Mouse (Mus musculus): ENCODE results near the gene Amigo1.

The Amigo1 gene

GRCm38 (mm10) chr3:108154656-108155055, 31.5 kb upstream of the Amigo1 start, which contains the start of gene Gpr61:
Gpr61 (minus strand) TSS chr3:108154882.
- TF ChIP-seq POU5F1 (IDR thresholded peaks at IDR 0.05; ENCODE audit: borderline replicate concordance, low read length): no peak
- no peak for TF ChIP-seq NANOG (IDR thresholded peaks at IDR 0.05; ENCODE audit: borderline replicate concordance, low read length)
- TF ChIP-seq CTCF (conservative IDR thresholded peaks at IDR 0.05; ENCODE audit: low read length): no peak
- Histone ChIP-seq H3K4me1 (replicated peaks; ENCODE audit: low read depth, low read length) (peaks cover 23% of the 10 kb centered on the region), H3K36me3 (ENCODE audit: insufficient read depth, low read length) (no peaks in the 10 kb centered on the region), H3K9me3 (ENCODE audit: low read length) (no peaks in the 10 kb centered on the region), H3K27me3 (ENCODE audit: insufficient read depth, low read length) (0 out of 2 replicates have a peak, but pooled peaks cover 6% of the 10 kb centered on the region), H3K4me3 (replicated peaks; ENCODE audit: low read length) (no peak within 1 kb of the TSS)

- Histone ChIP-seq H3K36me3 (ENCODE audit: insufficient read depth, low read length) (no peaks in the 10 kb centered on the region), H3K4me3 (replicated peaks; ENCODE audit: low read length) (no peak overlapping the region), H3K27me3 (ENCODE audit: insufficient read depth, low read length) (peaks cover 5% of the 10 kb centered on the region; the same call in 1 of the 2 replicates), H3K4me1 (replicated peaks; ENCODE audit: low read depth, low read length) (peaks cover 5% of the 10 kb centered on the region; the same call in 1 of the 2 replicates), H3K9me3 (ENCODE audit: low read length) (no peaks in the 10 kb centered on the region)
- TF ChIP-seq NANOG (IDR thresholded peaks at IDR 0.05; ENCODE audit: borderline replicate concordance, low read length) (no peak), CTCF (conservative IDR thresholded peaks at IDR 0.05; ENCODE audit: low read length) (no peak), POU5F1 (IDR thresholded peaks at IDR 0.05; ENCODE audit: borderline replicate concordance, low read length) (no peak)
Measured at GRCm38 (mm10) chr3:108158383-108159037, 27.6 kb upstream of the Amigo1 start.

- peaks cover 30% of the 10 kb centered on the region for H3K27me3 ChIP-seq (ENCODE audit: insufficient read depth, low read length)
- TF ChIP-seq NANOG (IDR thresholded peaks at IDR 0.05; ENCODE audit: borderline replicate concordance, low read length): no peak
- no peak for TF ChIP-seq CTCF (conservative IDR thresholded peaks at IDR 0.05; ENCODE audit: low read length)
- TF ChIP-seq POU5F1 (IDR thresholded peaks at IDR 0.05; ENCODE audit: borderline replicate concordance, low read length): no peak
- H3K4me3 ChIP-seq (replicated peaks; ENCODE audit: low read length): no peak overlapping the region
- H3K4me1 ChIP-seq (replicated peaks; ENCODE audit: low read depth, low read length): peaks cover 13% of the 10 kb centered on the region
- H3K36me3 ChIP-seq (ENCODE audit: insufficient read depth, low read length): no peaks in the 10 kb centered on the region
- no peaks in the 10 kb centered on the region for H3K9me3 ChIP-seq (ENCODE audit: low read length)
Measured at GRCm38 (mm10) chr3:108164091-108164490, 22.0 kb upstream of the Amigo1 start.

- Histone ChIP-seq H3K9me3 (ENCODE audit: low read length) (no peaks in the 10 kb centered on the region), H3K4me3 (replicated peaks; ENCODE audit: low read length) (peak overlapping the region; percentile 37), H3K36me3 (ENCODE audit: insufficient read depth, low read length) (no peaks in the 10 kb centered on the region), H3K4me1 (replicated peaks; ENCODE audit: low read depth, low read length) (peaks cover 13% of the 10 kb centered on the region), H3K27me3 (ENCODE audit: insufficient read depth, low read length) (peaks cover 30% of the 10 kb centered on the region)
- TF ChIP-seq POU5F1 (IDR thresholded peaks at IDR 0.05; ENCODE audit: borderline replicate concordance, low read length) (no peak), CTCF (conservative IDR thresholded peaks at IDR 0.05; ENCODE audit: low read length) (peak; percentile 99)
Measured at GRCm38 (mm10) chr3:108164807-108165206, 21.3 kb upstream of the Amigo1 start.

- H3K36me3 ChIP-seq (ENCODE audit: insufficient read depth, low read length): no peaks in the 10 kb centered on the region
- peak overlapping the region; percentile 37; the same call in 1 of the 2 replicates for H3K4me3 ChIP-seq (replicated peaks; ENCODE audit: low read length)
- H3K27me3 ChIP-seq (ENCODE audit: insufficient read depth, low read length): peaks cover 30% of the 10 kb centered on the region
- H3K9me3 ChIP-seq (ENCODE audit: low read length): no peaks in the 10 kb centered on the region
- peaks cover 13% of the 10 kb centered on the region for H3K4me1 ChIP-seq (replicated peaks; ENCODE audit: low read depth, low read length)
- TF ChIP-seq NANOG (IDR thresholded peaks at IDR 0.05; ENCODE audit: borderline replicate concordance, low read length) (no peak), POU5F1 (IDR thresholded peaks at IDR 0.05; ENCODE audit: borderline replicate concordance, low read length) (no peak), CTCF (conservative IDR thresholded peaks at IDR 0.05; ENCODE audit: low read length) (no peak)
Measured at GRCm38 (mm10) chr3:108165532-108166315, 20.4 kb upstream of the Amigo1 start.

- H3K9me3 ChIP-seq (ENCODE audit: low read length): no peaks in the 10 kb centered on the region
- H3K4me1 ChIP-seq (replicated peaks; ENCODE audit: low read depth, low read length): peaks cover 13% of the 10 kb centered on the region
- H3K36me3 ChIP-seq (ENCODE audit: insufficient read depth, low read length): no peaks in the 10 kb centered on the region
- no peak overlapping the region for H3K4me3 ChIP-seq (replicated peaks; ENCODE audit: low read length)
- TF ChIP-seq POU5F1 (IDR thresholded peaks at IDR 0.05; ENCODE audit: borderline replicate concordance, low read length): no peak
- TF ChIP-seq NANOG (IDR thresholded peaks at IDR 0.05; ENCODE audit: borderline replicate concordance, low read length): no peak
- no peak for TF ChIP-seq CTCF (conservative IDR thresholded peaks at IDR 0.05; ENCODE audit: low read length)
- peaks cover 30% of the 10 kb centered on the region for H3K27me3 ChIP-seq (ENCODE audit: insufficient read depth, low read length)
Measured at GRCm38 (mm10) chr3:108166486-108167211, 19.5 kb upstream of the Amigo1 start.

- Histone ChIP-seq H3K9me3 (ENCODE audit: low read length) (no peaks in the 10 kb centered on the region), H3K27me3 (ENCODE audit: insufficient read depth, low read length) (peaks cover 30% of the 10 kb centered on the region), H3K4me3 (replicated peaks; ENCODE audit: low read length) (no peak overlapping the region), H3K36me3 (ENCODE audit: insufficient read depth, low read length) (no peaks in the 10 kb centered on the region), H3K4me1 (replicated peaks; ENCODE audit: low read depth, low read length) (peaks cover 13% of the 10 kb centered on the region)
- TF ChIP-seq NANOG (IDR thresholded peaks at IDR 0.05; ENCODE audit: borderline replicate concordance, low read length) (no peak), POU5F1 (IDR thresholded peaks at IDR 0.05; ENCODE audit: borderline replicate concordance, low read length) (no peak), CTCF (conservative IDR thresholded peaks at IDR 0.05; ENCODE audit: low read length) (no peak)
Measured at GRCm38 (mm10) chr3:108167499-108167898, 18.6 kb upstream of the Amigo1 start.

- Histone ChIP-seq H3K4me3 (replicated peaks; ENCODE audit: low read length) (no peak overlapping the region), H3K36me3 (ENCODE audit: insufficient read depth, low read length) (no peaks in the 10 kb centered on the region), H3K27me3 (ENCODE audit: insufficient read depth, low read length) (peaks cover 30% of the 10 kb centered on the region), H3K9me3 (ENCODE audit: low read length) (no peaks in the 10 kb centered on the region), H3K4me1 (replicated peaks; ENCODE audit: low read depth, low read length) (peaks cover 13% of the 10 kb centered on the region)
- TF ChIP-seq CTCF (conservative IDR thresholded peaks at IDR 0.05; ENCODE audit: low read length) (no peak), POU5F1 (IDR thresholded peaks at IDR 0.05; ENCODE audit: borderline replicate concordance, low read length) (no peak), NANOG (IDR thresholded peaks at IDR 0.05; ENCODE audit: borderline replicate concordance, low read length) (no peak)
Measured at GRCm38 (mm10) chr3:108169199-108169598, 16.9 kb upstream of the Amigo1 start.
